Mouse (Mus musculus) neural tube, embryonic 15.5 days (tissue): ENCODE data around the gene Fastk. TPM values are rescaled to one million over a fixed set of nuclear protein-coding genes. Genes with fewer than 3 reads are reported as not detected.

ENCODE experiments used
- ATAC-seq: fragments of 200-750 bp; cut with Nextera tagmentation; 2 replicates; pipeline ENCODE4 v1.8.0; 2017; ENCODE audit warnings: mild to moderate bottlenecking, moderate TSS enrichment, moderate library complexity; ENCODE audit not compliant: low FRiP score
- H3K27ac ChIP-seq: fragments of 300-500 bp; sonication (generic); replicated peaks from 2 replicates; pipeline ENCODE4 v1.5.1; 2015; ENCODE audit warnings: mild to moderate bottlenecking, inconsistent platforms
- H3K27me3 ChIP-seq: fragments of 300-500 bp; sonication (generic); replicated peaks from 2 replicates; pipeline ENCODE4 v1.6.1; 2015; ENCODE audit warnings: inconsistent platforms
- H3K36me3 ChIP-seq: fragments of 300-500 bp; sonication (generic); 2 replicates; pipeline ENCODE4 v1.6.1; 2015; ENCODE audit warnings: inconsistent platforms
- H3K4me1 ChIP-seq: fragments of 300-500 bp; sonication (generic); 2 replicates; pipeline ENCODE4 v1.6.1; 2015; ENCODE audit warnings: inconsistent platforms
- H3K4me2 ChIP-seq: fragments of 300-500 bp; sonication (generic); 2 replicates; pipeline ENCODE4 v1.6.1; 2015; ENCODE audit warnings: inconsistent platforms, mild to moderate bottlenecking, moderate library complexity
- H3K4me3 ChIP-seq: fragments of 300-500 bp; sonication (generic); replicated peaks from 2 replicates; pipeline ENCODE4 v1.5.1; 2015; ENCODE audit warnings: mild to moderate bottlenecking, inconsistent platforms
- H3K9ac ChIP-seq: fragments of 300-500 bp; sonication (generic); replicated peaks from 2 replicates; pipeline ENCODE4 v1.6.1; 2015; ENCODE audit warnings: mild to moderate bottlenecking, inconsistent platforms
- H3K9me3 ChIP-seq: fragments of 300-500 bp; sonication (generic); replicated peaks from 2 replicates; pipeline ENCODE4 v1.6.1; 2016; ENCODE audit warnings: inconsistent platforms
- WGBS: fragments of 180-500 bp; shearing (Covaris S2); methylation state at CpG from one replicate; pipeline ENCODE4 v1.1.7; 2015; ENCODE audit warnings: mixed read lengths; 5-methylcytosine and 5-hydroxymethylcytosine counted together
- polyA plus RNA-seq: library from polyadenylated mRNA; unstranded; fragments of >200 nt; fragmentation: Nextera tagmentation; extraction: Ambion mirVana; gene quantifications from 2 replicates; pipeline ENCODE4 v1.2.1, GENCODE M21; 2015

Fastk gene
- polyA plus RNA-seq, 1 experiment from 2014 or later: 111 TPM

GRCm38 (mm10) chr5:24475476-24476241 lies 30.6 kb upstream of the Fastk start:
- 72% methylated on average over 6 of the region's 6 CpGs for WGBS
- no peak overlapping the region for H3K4me3 ChIP-seq
- no peaks in the 10 kb centered on the region for H3K9me3 ChIP-seq
- peaks cover 37% of the 10 kb centered on the region for H3K36me3 ChIP-seq
- 0 out of 2 replicates have a peak, but pooled peaks cover 9% of the 10 kb centered on the region for H3K27me3 ChIP-seq
- no peak overlapping the region for H3K27ac ChIP-seq
- no peak overlapping the region for H3K9ac ChIP-seq
- H3K4me1 ChIP-seq: peaks cover 44% of the 10 kb centered on the region
- ATAC-seq: no peak
- peak overlapping the region; percentile 65 for H3K4me2 ChIP-seq

GRCm38 (mm10) chr5:24474723-24475261 lies 29.7 kb upstream of the Fastk start:
- Histone ChIP-seq H3K36me3 (peaks cover 29% of the 10 kb centered on the region), H3K9ac (peak overlapping the region; percentile 39), H3K9me3 (no peaks in the 10 kb centered on the region), H3K4me3 (peak overlapping the region; percentile 37), H3K4me2 (peak overlapping the region; percentile 65), H3K4me1 (peaks cover 51% of the 10 kb centered on the region), H3K27ac (no peak overlapping the region), H3K27me3 (0 out of 2 replicates have a peak, but pooled peaks cover 9% of the 10 kb centered on the region)
- WGBS: 4% methylated on average over 66 of the region's 67 CpGs
- 0 out of 2 replicates have a peak, but pooled peaks have one; percentile 4 for ATAC-seq

- 8% methylated on average over 63 of the region's 77 CpGs for WGBS
- H3K4me2 ChIP-seq: peak overlapping the region; percentile 65
- H3K27me3 ChIP-seq: 0 out of 2 replicates have a peak, but pooled peaks cover 9% of the 10 kb centered on the region
- H3K4me1 ChIP-seq: peaks cover 53% of the 10 kb centered on the region
- no peaks in the 10 kb centered on the region for H3K9me3 ChIP-seq
- peak overlapping the region; percentile 37 for H3K4me3 ChIP-seq
- peak overlapping the region; percentile 39 for H3K9ac ChIP-seq
- 0 out of 2 replicates have a peak, but pooled peaks have one; percentile 4 for ATAC-seq
- no peak overlapping the region for H3K27ac ChIP-seq
- peaks cover 24% of the 10 kb centered on the region for H3K36me3 ChIP-seq
Observed at GRCm38 (mm10) chr5:24474025-24474722, 29.1 kb upstream of the Fastk start.

GRCm38 (mm10) chr5:24472884-24473619 lies 28.0 kb upstream of the Fastk start:
- Histone ChIP-seq H3K27me3 (0 out of 2 replicates have a peak, but pooled peaks cover 9% of the 10 kb centered on the region), H3K9me3 (no peaks in the 10 kb centered on the region), H3K4me1 (peaks cover 56% of the 10 kb centered on the region), H3K27ac (no peak overlapping the region), H3K9ac (no peak overlapping the region), H3K36me3 (peaks cover 13% of the 10 kb centered on the region), H3K4me3 (no peak overlapping the region), H3K4me2 (no peak overlapping the region)
- no peak for ATAC-seq
- 31% methylated on average over 6 of the region's 7 CpGs for WGBS

- Histone ChIP-seq H3K27ac (no peak overlapping the region), H3K4me1 (peaks cover 54% of the 10 kb centered on the region), H3K4me2 (no peak overlapping the region), H3K9me3 (no peaks in the 10 kb centered on the region), H3K27me3 (0 out of 2 replicates have a peak, but pooled peaks cover 9% of the 10 kb centered on the region), H3K9ac (no peak overlapping the region), H3K4me3 (no peak overlapping the region), H3K36me3 (no peaks in the 10 kb centered on the region)
- peak; percentile 51; the same call in 1 of the 2 replicates for ATAC-seq
- 12% methylated on average over 5 of the region's 5 CpGs for WGBS
Observed at GRCm38 (mm10) chr5:24470600-24470999, 25.5 kb upstream of the Fastk start.

GRCm38 (mm10) chr5:24466762-24467161 lies 21.7 kb upstream of the Fastk start:
- no peak for ATAC-seq

GRCm38 (mm10) chr5:24455613-24456012 lies 10.5 kb upstream of the Fastk start:
- H3K4me3 ChIP-seq: no peak overlapping the region
- ATAC-seq: no peak
- no peaks in the 10 kb centered on the region for H3K9me3 ChIP-seq
- peaks cover 5% of the 10 kb centered on the region; the same call in 1 of the 2 replicates for H3K36me3 ChIP-seq
- 0 out of 2 replicates have a peak overlapping the region, but pooled peaks have one; percentile 37 for H3K27ac ChIP-seq
- H3K4me2 ChIP-seq: peak overlapping the region; percentile 91
- WGBS: 54% methylated on average over 7 of the region's 7 CpGs
- H3K9ac ChIP-seq: 0 out of 2 replicates have a peak overlapping the region, but pooled peaks have one; percentile 14
- H3K27me3 ChIP-seq: no peaks in the 10 kb centered on the region
- H3K4me1 ChIP-seq: peaks cover 56% of the 10 kb centered on the region

More at GRCm38 (mm10) chr5:24466762-24467161, 21.7 kb upstream of the Fastk start:
- H3K9ac ChIP-seq: no peak overlapping the region
- peaks cover 27% of the 10 kb centered on the region for H3K4me1 ChIP-seq
- no peaks in the 10 kb centered on the region for H3K27me3 ChIP-seq
- 61% methylated on average over 12 of the region's 12 CpGs for WGBS
- H3K4me3 ChIP-seq: no peak overlapping the region
- no peaks in the 10 kb centered on the region for H3K36me3 ChIP-seq
- H3K27ac ChIP-seq: no peak overlapping the region
- H3K9me3 ChIP-seq: no peaks in the 10 kb centered on the region
- H3K4me2 ChIP-seq: no peak overlapping the region

GRCm38 (mm10) chr5:24455076-24455475 lies 10.0 kb upstream of the Fastk start:
- ATAC-seq: no peak
- H3K36me3 ChIP-seq: peaks cover 5% of the 10 kb centered on the region; the same call in 1 of the 2 replicates
- H3K27me3 ChIP-seq: no peaks in the 10 kb centered on the region
- H3K4me3 ChIP-seq: 0 out of 2 replicates have a peak overlapping the region, but pooled peaks have one; percentile 1
- WGBS: 58% methylated on average over 3 of the region's 3 CpGs
- H3K4me1 ChIP-seq: peaks cover 53% of the 10 kb centered on the region
- no peak overlapping the region for H3K27ac ChIP-seq
- peak overlapping the region; percentile 91 for H3K4me2 ChIP-seq
- no peaks in the 10 kb centered on the region for H3K9me3 ChIP-seq
- 0 out of 2 replicates have a peak overlapping the region, but pooled peaks have one; percentile 14 for H3K9ac ChIP-seq

- no peak for ATAC-seq
Observed at GRCm38 (mm10) chr5:24453985-24454303, 8.9 kb upstream of the Fastk start.

GRCm38 (mm10) chr5:24453283-24453984 lies 8.3 kb upstream of the Fastk start:
- Histone ChIP-seq H3K27ac (peak overlapping the region; percentile 93), H3K4me3 (peak overlapping the region; percentile 85), H3K36me3 (peaks cover 5% of the 10 kb centered on the region; the same call in 1 of the 2 replicates), H3K9me3 (no peaks in the 10 kb centered on the region), H3K4me2 (peak overlapping the region; percentile 91), H3K27me3 (0 out of 2 replicates have a peak, but pooled peaks cover 3% of the 10 kb centered on the region), H3K4me1 (peaks cover 53% of the 10 kb centered on the region), H3K9ac (peak overlapping the region; percentile 85)
- ATAC-seq: no peak
- 8% methylated on average over 5 of the region's 5 CpGs for WGBS

More at GRCm38 (mm10) chr5:24453985-24454303, 8.9 kb upstream of the Fastk start:
- Histone ChIP-seq H3K27me3 (0 out of 2 replicates have a peak, but pooled peaks cover under 1% of the 10 kb centered on the region), H3K4me3 (peak overlapping the region; percentile 85), H3K27ac (peak overlapping the region; percentile 93; the same call in 1 of the 2 replicates), H3K9me3 (no peaks in the 10 kb centered on the region), H3K4me2 (peak overlapping the region; percentile 91), H3K36me3 (peaks cover 5% of the 10 kb centered on the region; the same call in 1 of the 2 replicates), H3K9ac (peak overlapping the region; percentile 85), H3K4me1 (peaks cover 52% of the 10 kb centered on the region)
- WGBS: 3% methylated on average over 2 of the region's 2 CpGs
